Mouse (Mus musculus) MEL (cell line): ENCODE results near the gene Zfand6. TPM values are rescaled to one million over a fixed set of nuclear protein-coding genes. Genes with fewer than 3 reads are reported as not detected.

ENCODE experiments used
- DNase-seq: peaks from one replicate; pipeline ENCODE4 v3.0.0; 2011; ENCODE audit warnings: low read depth, low spot score
- H3K27ac ChIP-seq: 2 replicates; pipeline ENCODE4 v1.5.1; 2012; ENCODE audit warnings: low read depth, mild to moderate bottlenecking, control low read depth, low read length, moderate library complexity; ENCODE audit not compliant: control insufficient read depth
- H3K27me3 ChIP-seq, 2 experiments: fragments of 150-350 bp in 1 of 2; sonication (generic) in 1 of 2; 2 replicates each; pipeline ENCODE4 v1.6.1; 2012; ENCODE audit warnings: low read length in 2 of 2, mild to moderate bottlenecking in 2 of 2, improper control_type of control experiment in 1 of 2, moderate library complexity in 1 of 2; ENCODE audit not compliant: insufficient read depth in 2 of 2, control insufficient read depth in 1 of 2
- H3K36me3 ChIP-seq, 2 experiments: 2 replicates each; pipeline ENCODE4 v1.6.1; 2012 to 2014; ENCODE audit warnings: low read length in 2 of 2, improper control_type of control experiment in 1 of 2, inconsistent platforms in 1 of 2, mild to moderate bottlenecking in 1 of 2; ENCODE audit not compliant: insufficient read depth in 2 of 2, control insufficient read depth in 1 of 2
- H3K4me1 ChIP-seq, 2 experiments: fragments of 150-350 bp in 1 of 2; sonication (generic) in 1 of 2; 2 replicates each; pipeline ENCODE4 v1.6.1; 2012; ENCODE audit warnings: low read length in 2 of 2, improper control_type of control experiment in 1 of 2, mild to moderate bottlenecking in 1 of 2; ENCODE audit not compliant: insufficient read depth in 2 of 2, control insufficient read depth in 1 of 2
- H3K4me3 ChIP-seq, 2 experiments: fragments of 150-350 bp in 1 of 2; sonication (generic) in 1 of 2; 2 replicates each; pipeline ENCODE4 v1.5.1; 2012; ENCODE audit warnings: low read depth in 2 of 2, low read length in 2 of 2, mild to moderate bottlenecking in 2 of 2, moderate library complexity in 2 of 2, control low read depth in 1 of 2, improper control_type of control experiment in 1 of 2; ENCODE audit not compliant: control insufficient read depth in 1 of 2, insufficient read depth in 1 of 2
- H3K79me2 ChIP-seq: 2 replicates; pipeline ENCODE4 v1.6.1; 2012; ENCODE audit warnings: mild to moderate bottlenecking, low read length, moderate library complexity; ENCODE audit not compliant: control insufficient read depth, poor library complexity, insufficient read depth
- H3K9ac ChIP-seq: 2 replicates; pipeline ENCODE4 v1.6.1; 2012; ENCODE audit warnings: low read depth, mild to moderate bottlenecking, control low read depth, low read length, moderate library complexity; ENCODE audit not compliant: control insufficient read depth, poor library complexity, severe bottlenecking
- H3K9me3 ChIP-seq: fragments of 150-350 bp; sonication (generic); replicated peaks from 2 replicates; pipeline ENCODE4 v1.6.1; 2012; ENCODE audit warnings: mild to moderate bottlenecking, low read length, improper control_type of control experiment, moderate library complexity; ENCODE audit not compliant: insufficient read depth
- BHLHE40 ChIP-seq: IDR thresholded peaks from 2 replicates; pipeline ENCODE4 v1.6.1; 2012; ENCODE audit warnings: low read depth, mild to moderate bottlenecking, inconsistent platforms, low read length, improper control_type of control experiment, borderline replicate concordance
- CHD1 ChIP-seq: IDR thresholded peaks from 2 replicates; pipeline ENCODE4 v1.6.1; 2012; ENCODE audit warnings: low read depth, mild to moderate bottlenecking, inconsistent platforms, low read length, improper control_type of control experiment
- CTCF ChIP-seq, 3 experiments: IDR thresholded peaks in 2 of 3; conservative IDR thresholded peaks in 1 of 3; 2 replicates each; pipeline ENCODE4 v1.5.1; 2011 to 2012; ENCODE audit warnings: low read length in 3 of 3, low read depth in 2 of 3, mild to moderate bottlenecking in 2 of 3, improper control_type of control experiment in 1 of 3, inconsistent platforms in 1 of 3, mixed read lengths in 1 of 3, moderate library complexity in 1 of 3; ENCODE audit not compliant: control insufficient read depth in 1 of 3, insufficient read depth in 1 of 3, poor library complexity in 1 of 3, severe bottlenecking in 1 of 3
- E2F4 ChIP-seq: IDR thresholded peaks from 2 replicates; pipeline ENCODE4 v1.6.1; 2011; ENCODE audit warnings: low read depth, low read length, improper control_type of control experiment, borderline replicate concordance
- GABPA ChIP-seq: IDR thresholded peaks from 2 replicates; pipeline ENCODE4 v1.6.1; 2012; ENCODE audit warnings: low read depth, mild to moderate bottlenecking, inconsistent platforms, low read length, improper control_type of control experiment, moderate library complexity
- JUND ChIP-seq: IDR thresholded peaks from 2 replicates; pipeline ENCODE4 v1.6.1; 2011; ENCODE audit warnings: low read depth, mild to moderate bottlenecking, improper control_type of control experiment, low read length
- MAX ChIP-seq: IDR thresholded peaks from 2 replicates; pipeline ENCODE4 v1.6.1; 2011; ENCODE audit warnings: low read length, improper control_type of control experiment
- MAZ ChIP-seq: IDR thresholded peaks from 2 replicates; pipeline ENCODE4 v1.6.1; 2012; ENCODE audit warnings: low read depth, mild to moderate bottlenecking, inconsistent platforms, low read length, improper control_type of control experiment
- MEF2A ChIP-seq: IDR thresholded peaks from 2 replicates; pipeline ENCODE4 v1.6.1; 2014; ENCODE audit warnings: low read depth, mild to moderate bottlenecking, inconsistent platforms, low read length, improper control_type of control experiment; ENCODE audit not compliant: poor library complexity, insufficient replicate concordance, severe bottlenecking; ENCODE audit errors: extremely low read depth
- MXI1 ChIP-seq: IDR thresholded peaks from 2 replicates; pipeline ENCODE4 v1.6.1; 2011; ENCODE audit warnings: mild to moderate bottlenecking, low read depth, low read length, improper control_type of control experiment
- MYC ChIP-seq: IDR thresholded peaks from 2 replicates; pipeline ENCODE4 v1.6.1; 2011; ENCODE audit warnings: low read depth, mild to moderate bottlenecking, low read length, improper control_type of control experiment, moderate library complexity
- NRF1 ChIP-seq: IDR thresholded peaks from 2 replicates; pipeline ENCODE4 v1.6.1; 2014; ENCODE audit warnings: low read depth, mild to moderate bottlenecking, inconsistent platforms, low read length, improper control_type of control experiment, moderate library complexity; ENCODE audit not compliant: poor library complexity, insufficient read depth, severe bottlenecking
- POLR2A ChIP-seq, 2 experiments: IDR thresholded peaks; 2 replicates each; pipeline ENCODE4 v1.6.1; 2011 to 2012; ENCODE audit warnings: low read length in 2 of 2, mild to moderate bottlenecking in 2 of 2, control low read depth in 1 of 2, improper control_type of control experiment in 1 of 2, low read depth in 1 of 2, moderate library complexity in 1 of 2; ENCODE audit not compliant: control insufficient read depth in 1 of 2, insufficient read depth in 1 of 2, poor library complexity in 1 of 2
- POLR2AphosphoS5 ChIP-seq: IDR thresholded peaks from 2 replicates; pipeline ENCODE4 v1.6.1; 2012; ENCODE audit warnings: low read depth, borderline replicate concordance, mild to moderate bottlenecking, inconsistent platforms, low read length, moderate library complexity, mixed read lengths
- RAD21 ChIP-seq: IDR thresholded peaks from 2 replicates; pipeline ENCODE4 v1.6.1; 2011; ENCODE audit warnings: mild to moderate bottlenecking, low read depth, low read length, improper control_type of control experiment
- RCOR1 ChIP-seq: IDR thresholded peaks from 2 replicates; pipeline ENCODE4 v1.6.1; 2012; ENCODE audit warnings: low read depth, mild to moderate bottlenecking, inconsistent platforms, low read length, improper control_type of control experiment
- SIN3A ChIP-seq: IDR thresholded peaks from 2 replicates; pipeline ENCODE4 v1.6.1; 2012; ENCODE audit warnings: low read length, improper control_type of control experiment, inconsistent platforms
- SMC3 ChIP-seq: IDR thresholded peaks from 2 replicates; pipeline ENCODE4 v1.6.1; 2011; ENCODE audit warnings: low read depth, low read length, improper control_type of control experiment
- TAL1 ChIP-seq: IDR thresholded peaks from 2 replicates; pipeline ENCODE4 v1.6.1; 2012; ENCODE audit warnings: mild to moderate bottlenecking, inconsistent platforms, low read length, moderate library complexity, mixed read lengths
- UBTF ChIP-seq: IDR thresholded peaks from 2 replicates; pipeline ENCODE4 v1.6.1; 2012; ENCODE audit warnings: low read depth, mild to moderate bottlenecking, inconsistent platforms, low read length, improper control_type of control experiment, moderate library complexity, borderline replicate concordance; ENCODE audit not compliant: insufficient read depth
- USF1 ChIP-seq: IDR thresholded peaks from 2 replicates; pipeline ENCODE4 v1.6.1; 2014; ENCODE audit warnings: low read depth, mild to moderate bottlenecking, inconsistent platforms, low read length, improper control_type of control experiment, moderate library complexity
- USF2 ChIP-seq, 2 experiments: IDR thresholded peaks; 2 replicates each; pipeline ENCODE4 v1.6.1; 2011 to 2012; ENCODE audit warnings: improper control_type of control experiment in 2 of 2, low read length in 2 of 2, borderline replicate concordance in 1 of 2, inconsistent platforms in 1 of 2, low read depth in 1 of 2, mild to moderate bottlenecking in 1 of 2; ENCODE audit not compliant: insufficient read depth in 1 of 2
- ZC3H11A ChIP-seq: IDR thresholded peaks from 2 replicates; pipeline ENCODE4 v1.6.1; 2012; ENCODE audit warnings: low read depth, mild to moderate bottlenecking, inconsistent platforms, low read length, improper control_type of control experiment
- ZKSCAN1 ChIP-seq: IDR thresholded peaks from 2 replicates; pipeline ENCODE4 v1.6.1; 2012; ENCODE audit warnings: low read depth, mild to moderate bottlenecking, inconsistent platforms, low read length, improper control_type of control experiment, moderate library complexity
- ZMIZ1 ChIP-seq: IDR thresholded peaks from 2 replicates; pipeline ENCODE4 v1.6.1; 2012; ENCODE audit warnings: low read depth, mild to moderate bottlenecking, inconsistent platforms, low read length, improper control_type of control experiment, moderate library complexity
- ZNF384 ChIP-seq: IDR thresholded peaks from 2 replicates; pipeline ENCODE4 v1.6.1; 2012; ENCODE audit warnings: low read depth, mild to moderate bottlenecking, inconsistent platforms, low read length, improper control_type of control experiment
- polyA plus RNA-seq, 2 experiments: library from polyadenylated mRNA; stranded (reverse) in 1 of 2; unstranded in 1 of 2; fragments of >175 nt in 1 of 2; fragments of >200 nt in 1 of 2; gene quantifications; 2 replicates each; pipeline versions ENCODE4 v1.2.1 to v1.2.4; 2012; ENCODE audit warnings: low replicate concordance in 2 of 2, low read depth in 1 of 2; ENCODE audit not compliant: insufficient read length in 2 of 2, insufficient read depth in 1 of 2, missing spikeins in 1 of 2
- total RNA-seq: library from RNA; depleted of rRNA; stranded (reverse); fragments of 300-350 nt; gene quantifications from 2 replicates; pipeline ENCODE4 v1.2.3, GENCODE M21; 2012

Zfand6 gene
- total and polyA plus RNA-seq, 3 experiments = 20.3 to 315 (median 39.9) TPM

DNA sequence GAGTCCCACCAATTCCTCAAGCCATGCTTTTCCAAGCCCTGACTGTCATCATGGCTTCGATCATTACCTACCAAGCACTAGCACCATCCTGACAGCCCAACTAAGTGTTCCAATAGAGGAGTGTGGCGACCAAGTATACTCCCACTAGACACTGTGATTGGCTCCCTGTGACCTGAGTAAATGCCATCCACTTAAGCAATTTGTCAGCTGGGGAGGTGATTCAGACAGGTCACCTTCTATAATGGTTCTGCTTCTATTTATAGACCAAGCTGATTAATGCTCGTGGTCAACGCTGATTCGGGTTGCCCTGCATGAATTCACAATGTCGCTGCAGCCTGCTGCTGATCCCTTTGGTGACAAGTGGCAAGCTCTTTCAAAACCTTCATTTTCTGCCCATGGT is 123.6 kb downstream of the Zfand6 start:
- Histone ChIP-seq H3K27ac (no peak overlapping the region), H3K27me3 (no peaks in the 10 kb centered on the region), H3K36me3 (no peaks in the 10 kb centered on the region), H3K9me3 (no peaks in the 10 kb centered on the region), H3K79me2 (no peaks in the 10 kb centered on the region), H3K4me1 (no peaks in the 10 kb centered on the region), H3K4me3 (no peak overlapping the region), H3K9ac (no peak overlapping the region)
- TF ChIP-seq CTCF (IDR thresholded peaks at IDR 0.05 in 2 of 3, conservative IDR thresholded peaks at IDR 0.05 in 1 of 3; ENCODE audit: control insufficient read depth in 1 of 3, insufficient read depth in 1 of 3, low read depth in 2 of 3, low read length in 3 of 3, poor library complexity in 1 of 3, severe bottlenecking in 1 of 3) (no peak), MAX (no peak), MXI1 (no peak), RCOR1 (no peak), USF2 (IDR thresholded peaks at IDR 0.05; ENCODE audit: borderline replicate concordance in 1 of 2, insufficient read depth in 1 of 2, low read depth in 1 of 2, low read length in 2 of 2) (no peak), MEF2A (no peak), RAD21 (no peak), UBTF (no peak), MYC (no peak), SMC3 (no peak), TAL1 (no peak), E2F4 (no peak), NRF1 (no peak), ZNF384 (no peak), ZKSCAN1 (no peak), POLR2A (IDR thresholded peaks at IDR 0.05; ENCODE audit: control insufficient read depth in 1 of 2, insufficient read depth in 1 of 2, low read depth in 1 of 2, low read length in 2 of 2, poor library complexity in 1 of 2) (no peak)
- no peak for DNase-seq

DNA sequence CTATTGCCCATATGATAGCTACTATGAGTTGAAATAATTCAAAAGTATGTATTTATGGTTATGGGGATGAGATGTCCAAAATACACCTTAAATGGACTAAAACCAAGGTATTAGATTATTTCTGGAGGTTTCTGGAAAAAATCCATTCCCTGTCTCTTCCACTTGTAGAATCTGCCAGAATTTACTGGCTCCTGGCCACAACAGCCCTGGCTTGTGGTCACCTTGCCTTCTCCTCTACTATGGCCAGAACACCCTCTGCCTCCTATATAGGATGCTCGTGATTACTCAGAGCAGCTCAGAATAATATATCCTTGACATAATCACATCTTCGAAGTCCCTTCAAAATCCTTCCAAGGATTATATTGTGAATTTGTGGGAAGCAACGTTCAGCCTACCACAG is 125.5 kb downstream of the Zfand6 start:
- no peaks in the 10 kb centered on the region for H3K4me1 ChIP-seq

More for the DNA sequence above, 125.5 kb downstream of the Zfand6 start:
- Histone ChIP-seq H3K36me3 (no peaks in the 10 kb centered on the region), H3K79me2 (no peaks in the 10 kb centered on the region), H3K4me3 (no peak overlapping the region), H3K27ac (no peak overlapping the region), H3K9ac (no peak overlapping the region), H3K9me3 (no peaks in the 10 kb centered on the region), H3K27me3 (no peaks in the 10 kb centered on the region)
- no peak for DNase-seq
- TF ChIP-seq SIN3A (no peak), BHLHE40 (no peak), CHD1 (no peak), POLR2AphosphoS5 (no peak), USF1 (no peak), MAZ (no peak), NRF1 (no peak), JUND (no peak), GABPA (no peak), ZC3H11A (no peak), ZMIZ1 (no peak)
